Mouse (Mus musculus) urinary bladder, adult 18-20 months (tissue): ENCODE results near the gene Ldhal6b.
A peak's percentile ranks its signal among the peaks of the same experiment; 100 is the strongest.
"Not testable (repeated sequence)": the region's sequence is repeated elsewhere in the genome, so short reads cannot be mapped to it uniquely, and the experiment has no call there.

Source experiments
- DNase-seq, 2 experiments: peaks; one replicate each; pipeline ENCODE4 v3.0.0; 2022; ENCODE audit warnings: low spot score in 2 of 2, mixed read lengths in 2 of 2

Ldhal6b gene

GRCm38 (mm10) chr17:5418545-5418944, at the start of gene Ldhal6b:
Gene Ldhal6b, minus strand, starts transcription at chr17:5418767.
- DNase-seq, result no peak

- no peak for DNase-seq
Measured at GRCm38 (mm10) chr17:5467177-5467576, 48.6 kb upstream of the Ldhal6b start.

GRCm38 (mm10) chr17:5466736-5467135, 48.2 kb upstream of the Ldhal6b start:
- DNase-seq, result no peak

GRCm38 (mm10) chr17:5463912-5464311, 45.3 kb upstream of the Ldhal6b start:
- DNase-seq, result no peak

GRCm38 (mm10) chr17:5453657-5454056, 35.1 kb upstream of the Ldhal6b start:
- DNase-seq, result no peak

GRCm38 (mm10) chr17:5443751-5444150, 25.2 kb upstream of the Ldhal6b start:
- DNase-seq, result no peak

GRCm38 (mm10) chr17:5443260-5443659, 24.7 kb upstream of the Ldhal6b start:
- DNase-seq, result no peak

GRCm38 (mm10) chr17:5442403-5442802, 23.8 kb upstream of the Ldhal6b start:
- not testable (repeated sequence) for DNase-seq

- peak; percentile 80 to 91 for DNase-seq
Measured at GRCm38 (mm10) chr17:5440159-5440971, 21.8 kb upstream of the Ldhal6b start, which contains the start of gene Tmem242. Gene Tmem242, minus strand, starts transcription at chr17:5440259.

GRCm38 (mm10) chr17:5439831-5440158, 21.2 kb upstream of the Ldhal6b start:
- DNase-seq, result no peak

GRCm38 (mm10) chr17:5429772-5430133, 11.2 kb upstream of the Ldhal6b start:
- no peak for DNase-seq

GRCm38 (mm10) chr17:5429090-5429771, 10.7 kb upstream of the Ldhal6b start:
- DNase-seq, result peak; percentile 78 to 81

- no peak for DNase-seq
Measured at GRCm38 (mm10) chr17:5425204-5425603, 6.6 kb upstream of the Ldhal6b start.

GRCm38 (mm10) chr17:5424156-5424555, 5.6 kb upstream of the Ldhal6b start:
- no peak for DNase-seq

GRCm38 (mm10) chr17:5421835-5422234, 3.3 kb upstream of the Ldhal6b start:
- DNase-seq, result no peak

GRCm38 (mm10) chr17:5419771-5420518, 1.4 kb upstream of the Ldhal6b start:
- no peak for DNase-seq

- DNase-seq, result no peak
Measured at GRCm38 (mm10) chr17:5419056-5419455, 489 bp upstream of the Ldhal6b start.

GRCm38 (mm10) chr17:5416518-5416917, 2.0 kb downstream of the Ldhal6b start:
- DNase-seq, result no peak

GRCm38 (mm10) chr17:5414041-5414440, 4.5 kb downstream of the Ldhal6b start:
- DNase-seq, result no peak

GRCm38 (mm10) chr17:5413350-5413749, 5.2 kb downstream of the Ldhal6b start:
- no peak for DNase-seq

- no peak for DNase-seq
Measured at GRCm38 (mm10) chr17:5412740-5413139, 5.8 kb downstream of the Ldhal6b start.

GRCm38 (mm10) chr17:5412301-5412700, 6.3 kb downstream of the Ldhal6b start:
- DNase-seq, result no peak
